Mouse (Mus musculus) hindbrain, embryonic 16.5 days (tissue): ENCODE measurements around the gene Shisa6. TPM values are rescaled to one million over a fixed set of nuclear protein-coding genes. Genes with fewer than 3 reads are reported as not detected.
"Not testable (repeated sequence)": the region's sequence is repeated elsewhere in the genome, so short reads cannot be mapped to it uniquely, and the experiment has no call there.

Experiments used
- ATAC-seq: fragments of 200-750 bp; cut with Nextera tagmentation; 2 replicates; pipeline ENCODE4 v1.8.0; 2017; ENCODE audit warnings: moderate TSS enrichment, moderate library complexity
- H3K27ac ChIP-seq: fragments of 300-500 bp; sonication (generic); 2 replicates; pipeline ENCODE4 v1.5.1; 2014; ENCODE audit warnings: low read depth, mild to moderate bottlenecking, control low read depth, low read length, moderate library complexity
- H3K27me3 ChIP-seq: fragments of 300-500 bp; sonication (generic); replicated peaks from 2 replicates; pipeline ENCODE4 v1.6.1; 2014; ENCODE audit warnings: low read length; ENCODE audit not compliant: control insufficient read depth, insufficient read depth
- H3K36me3 ChIP-seq: fragments of 300-500 bp; sonication (generic); 2 replicates; pipeline ENCODE4 v1.6.1; 2014; ENCODE audit warnings: mild to moderate bottlenecking, low read length, moderate library complexity, mixed read lengths; ENCODE audit not compliant: control insufficient read depth, insufficient read depth
- H3K4me1 ChIP-seq: fragments of 300-500 bp; sonication (generic); 2 replicates; pipeline ENCODE4 v1.6.1; 2014; ENCODE audit warnings: low read depth, low read length; ENCODE audit not compliant: control insufficient read depth, insufficient read depth
- H3K4me2 ChIP-seq: fragments of 300-500 bp; sonication (generic); 2 replicates; pipeline ENCODE4 v1.6.1; 2014; ENCODE audit warnings: mild to moderate bottlenecking, low read length, control low read depth, moderate library complexity
- H3K4me3 ChIP-seq: fragments of 300-500 bp; sonication (generic); 2 replicates; pipeline ENCODE4 v1.5.1; 2014; ENCODE audit warnings: mild to moderate bottlenecking, low read length, control low read depth, moderate library complexity
- H3K9ac ChIP-seq: fragments of 300-500 bp; sonication (generic); 2 replicates; pipeline ENCODE4 v1.6.1; 2014; ENCODE audit warnings: low read depth, mild to moderate bottlenecking, control low read depth, low read length, moderate library complexity
- H3K9me3 ChIP-seq: fragments of 300-500 bp; sonication (generic); 2 replicates; pipeline ENCODE4 v1.6.1; 2014; ENCODE audit warnings: mild to moderate bottlenecking, low read length, moderate library complexity; ENCODE audit not compliant: control insufficient read depth
- WGBS: fragments of 180-500 bp; shearing (Covaris S2); extraction: QIAGEN DNeasy Blood & Tissue Kit; methylation state at CpG from one replicate; pipeline ENCODE4 v1.1.7; 2014; 5-methylcytosine and 5-hydroxymethylcytosine counted together
- polyA plus RNA-seq: library from polyadenylated mRNA; unstranded; fragments of >200 nt; fragmentation: Nextera tagmentation; extraction: Ambion mirVana; gene quantifications from 2 replicates; pipeline ENCODE4 v1.2.1, GENCODE M21; 2015

Gene Shisa6
- polyA plus RNA-seq, 1 experiment from 2014 or later, result 4.3 TPM

DNA sequence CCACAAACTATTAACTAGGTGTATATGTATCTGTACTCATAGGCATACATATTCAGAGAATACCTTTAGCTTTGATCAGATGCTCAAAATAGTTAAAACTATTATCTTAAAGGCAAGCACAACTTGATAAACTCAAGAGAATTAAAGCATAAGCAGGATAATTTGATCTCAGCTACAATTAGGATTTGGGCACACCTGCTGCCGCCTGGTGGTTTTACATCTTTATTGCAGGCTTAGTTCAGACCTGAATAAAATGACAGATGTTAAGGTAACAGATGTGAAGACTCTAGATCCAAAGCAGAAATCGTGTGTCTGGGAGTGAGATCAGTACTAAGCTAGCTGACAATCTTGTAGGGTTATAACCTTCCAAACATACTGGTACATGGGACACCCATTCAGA lies 24.8 kb downstream of the Shisa6 start:
- Histone ChIP-seq H3K9ac (no peak overlapping the region), H3K4me1 (no peaks in the 10 kb centered on the region), H3K27ac (no peak overlapping the region), H3K4me3 (no peak overlapping the region), H3K36me3 (no peaks in the 10 kb centered on the region), H3K27me3 (no peaks in the 10 kb centered on the region), H3K4me2 (no peak overlapping the region), H3K9me3 (no peaks in the 10 kb centered on the region)
- 77% methylated on average over 2 of the region's 2 CpGs for WGBS
- ATAC-seq, result no peak

GRCm38 (mm10) chr11:66498857-66499445 lies 26.8 kb downstream of the Shisa6 start:
- no peak overlapping the region for H3K4me2 ChIP-seq
- H3K36me3 ChIP-seq, result no peaks in the 10 kb centered on the region
- 87% methylated on average over 9 of the region's 9 CpGs for WGBS

DNA sequence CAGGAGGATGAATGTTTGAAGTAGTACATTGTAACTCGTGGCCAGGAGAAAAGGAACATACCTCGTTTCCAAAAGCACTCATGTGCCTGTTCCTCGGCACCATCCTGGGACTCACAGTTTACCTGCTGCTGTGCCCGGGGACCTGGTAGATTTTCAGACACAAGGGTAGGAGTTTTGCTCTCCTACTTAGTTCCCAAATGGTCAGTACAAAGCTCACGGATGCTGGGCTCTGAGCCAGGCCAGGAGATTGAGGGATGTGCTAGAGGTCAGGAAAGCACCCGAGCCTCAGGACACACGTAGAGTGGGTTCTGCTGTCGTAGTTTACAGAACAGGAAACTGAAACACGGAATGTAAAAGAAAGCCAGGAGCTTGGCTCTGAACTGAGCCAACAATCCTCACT lies 29.5 kb downstream of the Shisa6 start:
- H3K27me3 ChIP-seq, result no peaks in the 10 kb centered on the region
- H3K9me3 ChIP-seq, result no peaks in the 10 kb centered on the region
- H3K36me3 ChIP-seq, result no peaks in the 10 kb centered on the region
- no peak overlapping the region for H3K9ac ChIP-seq
- no peak overlapping the region for H3K4me3 ChIP-seq
- no peaks in the 10 kb centered on the region for H3K4me1 ChIP-seq
- H3K27ac ChIP-seq, result no peak overlapping the region
- no peak overlapping the region for H3K4me2 ChIP-seq
- no peak for ATAC-seq
- WGBS, result 77% methylated on average over 9 of the region's 9 CpGs

More at GRCm38 (mm10) chr11:66498857-66499445, 26.8 kb downstream of the Shisa6 start:
- H3K27me3 ChIP-seq, result no peaks in the 10 kb centered on the region
- H3K9ac ChIP-seq, result no peak overlapping the region
- H3K27ac ChIP-seq, result no peak overlapping the region
- no peak overlapping the region for H3K4me3 ChIP-seq
- no peaks in the 10 kb centered on the region for H3K4me1 ChIP-seq
- no peaks in the 10 kb centered on the region for H3K9me3 ChIP-seq
- no peak for ATAC-seq

DNA sequence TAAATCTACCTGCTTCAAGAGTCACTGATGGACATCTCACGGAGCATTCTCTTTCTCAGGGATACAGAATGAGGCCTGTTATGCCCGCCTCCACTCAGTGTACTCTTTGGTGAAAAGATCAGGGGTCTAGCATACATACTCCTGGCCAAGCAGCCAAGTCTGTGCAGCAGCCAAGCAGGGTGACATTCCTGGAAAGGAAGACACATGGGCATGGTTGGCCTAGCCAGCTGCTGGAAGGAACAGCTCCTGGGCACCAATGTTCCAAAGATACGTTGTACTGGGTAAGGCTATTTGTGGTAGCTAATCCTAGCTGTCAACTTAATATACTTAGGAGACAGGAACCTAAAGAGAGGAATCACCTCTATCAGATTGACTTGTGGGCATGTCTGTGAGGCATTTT lies 31.4 kb downstream of the Shisa6 start:
- H3K27me3 ChIP-seq, result no peaks in the 10 kb centered on the region
- ATAC-seq, result no peak
- no peaks in the 10 kb centered on the region for H3K36me3 ChIP-seq
- H3K9me3 ChIP-seq, result no peaks in the 10 kb centered on the region
- no peak overlapping the region for H3K9ac ChIP-seq
- H3K4me2 ChIP-seq, result no peak overlapping the region
- 94% methylated on average over 3 of the region's 3 CpGs for WGBS
- no peak overlapping the region for H3K27ac ChIP-seq
- no peak overlapping the region for H3K4me3 ChIP-seq
- no peaks in the 10 kb centered on the region for H3K4me1 ChIP-seq

DNA sequence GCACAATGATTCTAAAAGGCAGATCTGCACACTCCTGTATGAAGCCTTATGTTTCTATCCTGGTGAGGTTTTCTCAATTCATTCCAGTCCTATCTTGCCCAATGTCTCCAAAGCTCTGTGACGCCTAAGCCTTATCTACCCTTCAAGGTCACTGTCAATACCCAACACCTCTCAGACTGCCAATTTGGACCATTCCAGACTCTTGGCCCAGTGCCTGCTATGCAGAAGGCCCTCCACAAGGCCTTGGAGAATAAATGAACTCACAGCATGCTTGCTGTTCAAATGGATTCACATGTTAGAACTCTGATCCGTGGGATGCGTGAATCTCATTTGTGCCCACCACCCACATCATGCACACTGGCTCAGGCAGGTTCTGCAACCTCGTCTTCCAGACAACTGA lies 38.0 kb downstream of the Shisa6 start:
- no peaks in the 10 kb centered on the region for H3K36me3 ChIP-seq
- H3K4me3 ChIP-seq, result no peak overlapping the region
- H3K27me3 ChIP-seq, result no peaks in the 10 kb centered on the region
- WGBS, result 47% methylated on average over 4 of the region's 4 CpGs
- H3K9ac ChIP-seq, result no peak overlapping the region
- H3K9me3 ChIP-seq, result no peaks in the 10 kb centered on the region
- H3K4me2 ChIP-seq, result no peak overlapping the region
- ATAC-seq, result no peak
- no peak overlapping the region for H3K27ac ChIP-seq
- no peaks in the 10 kb centered on the region for H3K4me1 ChIP-seq

DNA sequence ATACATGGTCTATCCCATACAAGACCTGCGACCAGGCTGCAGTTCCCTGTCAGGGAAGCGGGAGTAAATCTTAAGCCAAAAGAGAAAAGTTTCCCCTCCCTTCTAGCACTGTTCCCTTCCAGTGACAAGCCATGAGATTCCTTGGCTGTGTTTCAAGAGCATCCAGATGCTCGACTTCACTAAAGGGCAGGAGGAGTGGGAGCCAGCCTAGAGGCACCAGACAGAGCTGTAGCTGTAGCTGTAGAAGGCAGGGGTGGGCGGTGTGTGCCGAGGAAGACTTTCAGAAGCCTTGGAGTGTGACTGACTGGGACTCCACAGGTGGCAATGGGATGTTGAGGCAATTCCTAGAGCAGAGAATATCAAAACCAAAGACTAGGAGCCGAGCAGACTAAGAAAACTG lies 43.3 kb downstream of the Shisa6 start:
- no peaks in the 10 kb centered on the region for H3K4me1 ChIP-seq
- no peak for ATAC-seq
- H3K27ac ChIP-seq, result no peak overlapping the region
- H3K36me3 ChIP-seq, result no peaks in the 10 kb centered on the region
- H3K9ac ChIP-seq, result no peak overlapping the region
- H3K4me3 ChIP-seq, result no peak overlapping the region
- H3K27me3 ChIP-seq, result no peaks in the 10 kb centered on the region
- H3K4me2 ChIP-seq, result no peak overlapping the region
- WGBS, result 67% methylated on average over 6 of the region's 6 CpGs
- no peaks in the 10 kb centered on the region for H3K9me3 ChIP-seq

DNA sequence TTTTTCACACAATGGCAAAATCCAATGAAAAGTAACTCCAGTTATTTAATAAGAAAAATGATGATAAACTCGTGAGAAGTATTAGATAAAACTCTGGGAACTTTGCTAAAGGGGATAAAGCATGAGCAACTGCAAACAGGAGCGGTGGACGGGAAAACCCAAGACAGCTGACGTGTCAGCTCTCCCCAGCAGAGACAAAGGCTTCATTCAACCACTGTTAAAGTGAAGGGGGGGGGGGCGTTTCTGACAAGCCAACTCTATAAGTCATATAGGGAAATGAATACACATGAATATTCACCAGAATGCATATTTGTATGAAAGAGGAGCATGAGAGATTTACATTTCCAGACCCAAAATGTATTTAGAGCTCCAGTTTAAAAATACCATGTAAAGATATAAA lies 83.1 kb downstream of the Shisa6 start:
- H3K9ac ChIP-seq, result no peak overlapping the region
- WGBS, result 15% methylated on average over 5 of the region's 5 CpGs

GRCm38 (mm10) chr11:66426129-66426528 lies 99.6 kb downstream of the Shisa6 start:
- 93% methylated on average over 6 of the region's 6 CpGs for WGBS
- Histone ChIP-seq H3K27me3 (no peaks in the 10 kb centered on the region), H3K4me1 (no peaks in the 10 kb centered on the region), H3K4me2 (no peak overlapping the region), H3K9ac (no peak overlapping the region), H3K4me3 (no peak overlapping the region), H3K36me3 (no peaks in the 10 kb centered on the region), H3K9me3 (no peaks in the 10 kb centered on the region), H3K27ac (no peak overlapping the region)
- ATAC-seq, result no peak

More for the DNA sequence above, 83.1 kb downstream of the Shisa6 start:
- no peaks in the 10 kb centered on the region for H3K27me3 ChIP-seq
- H3K36me3 ChIP-seq, result no peaks in the 10 kb centered on the region
- ATAC-seq, result no peak
- H3K9me3 ChIP-seq, result no peaks in the 10 kb centered on the region
- no peak overlapping the region for H3K27ac ChIP-seq
- no peaks in the 10 kb centered on the region for H3K4me1 ChIP-seq
- H3K4me2 ChIP-seq, result no peak overlapping the region
- H3K4me3 ChIP-seq, result no peak overlapping the region

DNA sequence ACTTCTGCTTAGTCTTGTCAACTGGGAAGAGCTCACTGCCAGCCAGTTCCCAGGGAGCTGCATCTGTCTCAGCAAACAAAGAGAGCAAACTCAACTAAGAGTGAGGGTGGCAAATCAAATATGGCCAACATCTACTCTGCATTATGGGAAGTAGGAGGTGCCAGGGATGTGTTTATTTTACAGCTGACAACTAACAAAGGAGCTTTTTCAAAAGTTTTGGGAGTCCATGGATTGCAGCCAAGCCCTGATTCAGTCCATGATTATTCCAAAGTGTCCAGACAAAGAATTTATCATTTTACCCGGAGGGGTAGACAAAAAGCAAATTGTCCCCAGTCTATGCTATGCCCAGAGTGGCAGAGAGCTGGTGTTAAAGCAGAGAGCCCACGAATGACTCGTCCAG lies 107.5 kb downstream of the Shisa6 start:
- ATAC-seq, result peak; percentile 48; the same call in 1 of the 2 replicates
- 38% methylated on average over 3 of the region's 3 CpGs for WGBS
- no peaks in the 10 kb centered on the region for H3K36me3 ChIP-seq
- no peaks in the 10 kb centered on the region for H3K4me1 ChIP-seq
- H3K9ac ChIP-seq, result no peak overlapping the region
- H3K4me2 ChIP-seq, result no peak overlapping the region
- H3K27me3 ChIP-seq, result no peaks in the 10 kb centered on the region
- no peak overlapping the region for H3K4me3 ChIP-seq
- H3K9me3 ChIP-seq, result no peaks in the 10 kb centered on the region
- no peak overlapping the region for H3K27ac ChIP-seq

DNA sequence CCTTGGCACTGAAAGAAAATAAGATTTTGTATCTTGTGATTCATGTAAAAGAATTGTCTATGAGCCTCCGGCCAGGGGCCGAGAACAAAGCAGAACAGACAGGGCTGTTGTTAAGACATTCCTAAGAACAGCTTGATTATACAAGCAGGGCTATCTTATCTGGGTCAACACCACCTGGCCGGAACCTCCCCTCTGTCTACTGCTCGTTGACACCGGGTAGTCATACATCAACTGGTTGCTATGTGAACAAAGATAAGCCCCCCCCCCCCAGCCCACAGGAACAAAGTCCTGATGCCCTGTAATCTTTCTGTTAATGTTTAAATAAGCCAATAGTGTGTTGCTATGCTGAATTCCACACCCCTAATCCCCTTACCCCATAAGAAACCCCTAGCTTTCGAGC lies 117.0 kb downstream of the Shisa6 start:
- not testable (repeated sequence) for H3K4me2 ChIP-seq, H3K36me3 ChIP-seq, H3K9ac ChIP-seq, H3K4me3 ChIP-seq, H3K9me3 ChIP-seq, H3K27ac ChIP-seq, H3K27me3 ChIP-seq, H3K4me1 ChIP-seq, ATAC-seq
- 94% methylated on average over 6 of the region's 6 CpGs for WGBS
